Mouse (Mus musculus): ENCODE results near the gene Atn1. TPM values are rescaled to one million over a fixed set of nuclear protein-coding genes. Genes with fewer than 3 reads are reported as not detected.
A peak's percentile ranks its signal among the peaks of the same experiment; 100 is the strongest.

Gene Atn1
- total and polyA plus RNA-seq, 3 experiments, result 1.9 to 58.8 (median 58.7) TPM

GRCm38 (mm10) chr6:124770013-124770412 lies 13.7 kb upstream of the Atn1 start:
- DNase-seq (ENCODE audit: low spot score), result no peak
- Histone ChIP-seq H3K4me3 (ENCODE audit: low read depth, low read length) (no peak overlapping the region), H3K4me1 (ENCODE audit: insufficient read depth, low read depth, low read length) (peaks cover 32% of the 10 kb centered on the region), H3K27me3 (ENCODE audit: insufficient read depth, low read length) (peaks cover 70% of the 10 kb centered on the region), H3K9me3 (replicated peaks) (no peaks in the 10 kb centered on the region), H3K36me3 (replicated peaks) (no peaks in the 10 kb centered on the region)
- no peak for ATAC-seq (ENCODE audit: extremely low read depth, insufficient number of reproducible peaks, low FRiP score, poor library complexity, severe bottlenecking)
- TF ChIP-seq GATA2 (IDR thresholded peaks at IDR 0.05; ENCODE audit: borderline replicate concordance, low read depth, low read length) (no peak), GATA1 (IDR thresholded peaks at IDR 0.05; ENCODE audit: borderline replicate concordance, low read length) (no peak), CTCF (IDR thresholded peaks at IDR 0.05; ENCODE audit: low read depth, low read length) (no peak), POLR2AphosphoS5 (IDR thresholded peaks at IDR 0.05; ENCODE audit: insufficient replicate concordance, low read depth, low read length) (no peak), TAL1 (conservative IDR thresholded peaks at IDR 0.05; ENCODE audit: low read depth, low read length) (no peak)

GRCm38 (mm10) chr6:124769101-124769765 lies 12.9 kb upstream of the Atn1 start, which contains the start of gene Eno2:
TSS of gene Eno2 (minus strand) at chr6:124769673.
- Histone ChIP-seq H3K36me3 (replicated peaks) (no peaks in the 10 kb centered on the region), H3K4me3 (ENCODE audit: low read depth, low read length) (peak within 1 kb of the TSS; percentile 65; the same call in 1 of the 2 replicates), H3K27me3 (ENCODE audit: insufficient read depth, low read length) (peaks cover 65% of the 10 kb centered on the region), H3K9me3 (replicated peaks) (no peaks in the 10 kb centered on the region), H3K4me1 (ENCODE audit: insufficient read depth, low read depth, low read length) (peaks cover 32% of the 10 kb centered on the region)
- TF ChIP-seq GATA1 (IDR thresholded peaks at IDR 0.05; ENCODE audit: borderline replicate concordance, low read length) (no peak), CTCF (IDR thresholded peaks at IDR 0.05; ENCODE audit: low read depth, low read length) (no peak), TAL1 (conservative IDR thresholded peaks at IDR 0.05; ENCODE audit: low read depth, low read length) (no peak), GATA2 (IDR thresholded peaks at IDR 0.05; ENCODE audit: borderline replicate concordance, low read depth, low read length) (no peak), POLR2AphosphoS5 (IDR thresholded peaks at IDR 0.05; ENCODE audit: insufficient replicate concordance, low read depth, low read length) (no peak)
- peak; percentile 46 for ATAC-seq (ENCODE audit: extremely low read depth, insufficient number of reproducible peaks, low FRiP score, poor library complexity, severe bottlenecking)
- DNase-seq (ENCODE audit: low spot score), result no peak

- ATAC-seq (ENCODE audit: extremely low read depth, insufficient number of reproducible peaks, low FRiP score, poor library complexity, severe bottlenecking) (no peak), DNase-seq (ENCODE audit: low spot score) (no peak)
- Histone ChIP-seq H3K4me1 (ENCODE audit: insufficient read depth, low read depth, low read length) (peaks cover 32% of the 10 kb centered on the region), H3K36me3 (replicated peaks) (no peaks in the 10 kb centered on the region), H3K4me3 (ENCODE audit: low read depth, low read length) (no peak overlapping the region), H3K9me3 (replicated peaks) (no peaks in the 10 kb centered on the region), H3K27me3 (ENCODE audit: insufficient read depth, low read length) (peaks cover 68% of the 10 kb centered on the region)
- TF ChIP-seq CTCF (IDR thresholded peaks at IDR 0.05; ENCODE audit: low read depth, low read length), result no peak
- no peak for TF ChIP-seq POLR2AphosphoS5 (IDR thresholded peaks at IDR 0.05; ENCODE audit: insufficient replicate concordance, low read depth, low read length)
- no peak for TF ChIP-seq GATA2 (IDR thresholded peaks at IDR 0.05; ENCODE audit: borderline replicate concordance, low read depth, low read length)
- no peak for TF ChIP-seq TAL1 (conservative IDR thresholded peaks at IDR 0.05; ENCODE audit: low read depth, low read length)
- no peak for TF ChIP-seq GATA1 (IDR thresholded peaks at IDR 0.05; ENCODE audit: borderline replicate concordance, low read length)
These were observed 12.3 kb upstream of the Atn1 start for GRCm38 (mm10) chr6:124768704-124769044.

GRCm38 (mm10) chr6:124767920-124768703 lies 11.8 kb upstream of the Atn1 start:
- DNase-seq (ENCODE audit: low spot score), result no peak
- H3K4me3 ChIP-seq (ENCODE audit: low read depth, low read length), result no peak overlapping the region
- no peak for ATAC-seq (ENCODE audit: extremely low read depth, insufficient number of reproducible peaks, low FRiP score, poor library complexity, severe bottlenecking)
- H3K4me1 ChIP-seq (ENCODE audit: insufficient read depth, low read depth, low read length), result peaks cover 32% of the 10 kb centered on the region
- no peaks in the 10 kb centered on the region for H3K36me3 ChIP-seq (replicated peaks)
- H3K27me3 ChIP-seq (ENCODE audit: insufficient read depth, low read length), result peaks cover 73% of the 10 kb centered on the region
- TF ChIP-seq GATA1 (IDR thresholded peaks at IDR 0.05; ENCODE audit: borderline replicate concordance, low read length) (no peak), TAL1 (conservative IDR thresholded peaks at IDR 0.05; ENCODE audit: low read depth, low read length) (no peak), CTCF (IDR thresholded peaks at IDR 0.05; ENCODE audit: low read depth, low read length) (no peak), POLR2AphosphoS5 (IDR thresholded peaks at IDR 0.05; ENCODE audit: insufficient replicate concordance, low read depth, low read length) (no peak), GATA2 (IDR thresholded peaks at IDR 0.05; ENCODE audit: borderline replicate concordance, low read depth, low read length) (no peak)
- no peaks in the 10 kb centered on the region for H3K9me3 ChIP-seq (replicated peaks)

- ATAC-seq (ENCODE audit: extremely low read depth, insufficient number of reproducible peaks, low FRiP score, poor library complexity, severe bottlenecking), result no peak
- peaks cover 79% of the 10 kb centered on the region for H3K27me3 ChIP-seq (ENCODE audit: insufficient read depth, low read length)
- DNase-seq (ENCODE audit: low spot score), result no peak
- H3K9me3 ChIP-seq (replicated peaks), result no peaks in the 10 kb centered on the region
- H3K36me3 ChIP-seq (replicated peaks), result no peaks in the 10 kb centered on the region
- TF ChIP-seq CTCF (IDR thresholded peaks at IDR 0.05; ENCODE audit: low read depth, low read length) (no peak), TAL1 (conservative IDR thresholded peaks at IDR 0.05; ENCODE audit: low read depth, low read length) (no peak), GATA2 (IDR thresholded peaks at IDR 0.05; ENCODE audit: borderline replicate concordance, low read depth, low read length) (no peak), POLR2AphosphoS5 (IDR thresholded peaks at IDR 0.05; ENCODE audit: insufficient replicate concordance, low read depth, low read length) (no peak), GATA1 (IDR thresholded peaks at IDR 0.05; ENCODE audit: borderline replicate concordance, low read length) (no peak)
- H3K4me3 ChIP-seq (ENCODE audit: low read depth, low read length), result no peak overlapping the region
- H3K4me1 ChIP-seq (ENCODE audit: insufficient read depth, low read depth, low read length), result peaks cover 32% of the 10 kb centered on the region
These were observed 11.2 kb upstream of the Atn1 start for GRCm38 (mm10) chr6:124767536-124767919.

GRCm38 (mm10) chr6:124765951-124766350 lies 9.6 kb upstream of the Atn1 start:
- Histone ChIP-seq H3K4me3 (ENCODE audit: low read depth, low read length) (no peak overlapping the region), H3K36me3 (replicated peaks) (no peaks in the 10 kb centered on the region), H3K27me3 (ENCODE audit: insufficient read depth, low read length) (peaks cover 80% of the 10 kb centered on the region), H3K9me3 (replicated peaks) (no peaks in the 10 kb centered on the region), H3K4me1 (ENCODE audit: insufficient read depth, low read depth, low read length) (peaks cover 32% of the 10 kb centered on the region)
- DNase-seq (ENCODE audit: low spot score) (no peak), ATAC-seq (ENCODE audit: extremely low read depth, insufficient number of reproducible peaks, low FRiP score, poor library complexity, severe bottlenecking) (no peak)
- TF ChIP-seq CTCF (IDR thresholded peaks at IDR 0.05; ENCODE audit: low read depth, low read length) (no peak), GATA1 (IDR thresholded peaks at IDR 0.05; ENCODE audit: borderline replicate concordance, low read length) (no peak), GATA2 (IDR thresholded peaks at IDR 0.05; ENCODE audit: borderline replicate concordance, low read depth, low read length) (no peak), TAL1 (conservative IDR thresholded peaks at IDR 0.05; ENCODE audit: low read depth, low read length) (no peak), POLR2AphosphoS5 (IDR thresholded peaks at IDR 0.05; ENCODE audit: insufficient replicate concordance, low read depth, low read length) (no peak)

Measured in G1E (cell line).